Mouse (Mus musculus) activated CD4-positive, CD25-positive, alpha-beta regulatory T cell, adult 4 months (primary cell): ENCODE data around the gene Uqcc2. TPM values are rescaled to one million over a fixed set of nuclear protein-coding genes. Genes with fewer than 3 reads are reported as not detected.

Experiments
- ATAC-seq: one replicate; pipeline ENCODE4 v1.8.0; 2017
- polyA plus RNA-seq, 2 experiments: library from polyadenylated mRNA; unstranded; fragments of 100-300 nt; shearing (Covaris generic); gene quantifications; one replicate each; pipeline ENCODE4 v1.2.1; 2017

Gene Uqcc2
- polyA plus RNA-seq, 2 experiments from 2014 or later: 133 to 145 TPM

DNA sequence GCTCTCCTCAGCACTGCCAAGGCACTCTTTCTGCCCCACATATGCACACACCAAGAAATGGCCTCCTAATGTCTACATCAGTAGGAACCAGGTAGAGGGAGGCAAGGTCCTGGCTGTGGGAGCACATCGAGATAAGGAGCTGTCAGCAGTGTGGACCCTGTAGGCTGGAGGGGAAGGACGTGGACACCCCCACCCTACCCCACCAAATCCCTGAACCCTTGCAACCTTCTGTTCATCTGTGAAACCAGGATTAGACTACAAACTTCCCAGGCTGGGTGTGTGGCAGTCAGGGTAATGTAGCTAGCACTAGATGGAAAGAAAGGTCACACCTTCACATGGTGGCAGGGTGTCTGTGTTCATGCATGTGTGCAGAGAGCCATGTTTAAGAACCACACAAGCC lies 10.6 kb downstream of the Uqcc2 start:
- ATAC-seq: no peak

DNA sequence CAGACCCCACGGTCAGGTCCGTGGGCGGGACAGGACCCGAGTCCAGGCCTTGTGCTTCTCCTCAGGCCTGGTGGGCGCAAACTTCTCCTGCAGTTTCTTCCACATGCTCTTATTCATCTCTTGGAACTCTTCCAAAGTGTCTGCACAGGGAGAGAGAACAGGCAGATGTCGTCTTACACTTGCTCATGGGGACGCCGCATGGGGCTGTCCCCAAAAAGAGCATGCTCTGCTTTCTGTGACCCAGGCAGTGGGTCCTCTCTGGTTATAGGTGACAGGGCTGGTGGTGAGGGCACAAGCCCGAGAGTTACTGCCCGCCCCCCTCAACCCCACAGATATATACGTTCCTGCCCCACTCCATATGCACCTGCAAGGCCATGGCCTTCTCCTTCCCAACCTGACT lies 11.0 kb downstream of the Uqcc2 start:
- no peak for ATAC-seq

DNA sequence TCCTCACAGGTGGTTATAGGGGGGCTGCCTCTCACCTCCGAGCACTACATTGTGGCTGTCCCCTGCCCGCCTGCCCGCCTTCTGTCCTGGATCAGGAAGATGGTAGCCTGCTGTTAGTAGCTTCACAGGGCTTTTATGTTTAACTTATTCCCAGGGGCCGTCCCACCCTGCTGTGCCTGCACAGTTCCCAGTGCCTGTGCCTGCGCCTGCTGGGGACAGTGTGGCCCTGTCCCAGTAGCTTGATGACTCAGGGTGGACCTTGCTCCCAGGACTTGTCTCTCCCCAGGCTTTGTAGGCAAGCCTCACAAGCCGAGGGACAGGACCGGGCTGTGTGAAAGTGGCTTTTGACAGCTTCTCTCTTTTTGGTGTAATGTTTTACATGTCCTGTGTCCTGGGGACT lies 11.9 kb downstream of the Uqcc2 start:
- ATAC-seq: no peak

DNA sequence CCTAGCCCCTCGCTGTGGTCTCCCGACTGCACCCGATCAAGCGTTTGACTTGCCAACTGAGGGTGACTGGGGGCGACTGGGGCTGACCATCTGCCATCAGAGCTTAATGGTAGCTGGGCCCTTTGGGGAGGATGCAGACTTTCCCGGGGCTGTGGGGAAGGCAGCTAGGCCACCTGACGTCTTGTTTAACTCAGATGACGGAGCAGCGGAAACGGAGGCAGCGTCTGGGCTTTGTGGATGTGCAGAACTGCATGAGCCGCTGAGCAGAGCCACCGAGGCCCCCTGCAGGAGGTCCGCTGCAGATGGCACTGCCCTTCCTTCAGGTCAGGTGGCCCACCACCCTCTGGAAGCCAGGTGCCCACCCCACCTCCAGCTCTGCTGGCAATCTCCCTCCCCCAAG lies 12.4 kb downstream of the Uqcc2 start:
- no peak for ATAC-seq

DNA sequence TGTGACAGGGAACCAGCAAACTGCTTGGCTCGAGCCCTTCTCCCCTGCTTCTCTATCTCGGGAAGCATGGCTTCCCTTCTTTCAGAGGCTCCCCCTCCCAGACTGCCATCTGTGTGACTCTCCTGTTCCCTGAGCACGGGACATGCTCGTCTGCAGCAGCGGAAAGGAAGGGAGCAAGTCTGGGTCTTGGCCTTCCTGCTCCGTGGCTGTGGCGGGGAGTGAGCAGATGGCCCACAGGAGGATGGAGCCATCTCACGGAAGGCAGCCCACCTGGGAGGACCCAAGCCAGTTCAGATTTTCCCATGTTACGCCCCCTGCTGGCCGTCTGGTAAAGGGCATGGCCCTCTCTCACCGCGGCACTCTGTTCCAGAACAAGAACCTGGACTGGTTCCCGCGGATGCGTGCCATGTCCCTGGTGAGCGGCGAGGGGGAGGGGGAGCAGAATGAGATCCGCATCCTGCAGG lies 13.1 kb downstream of the Uqcc2 start:
- no peak for ATAC-seq

DNA sequence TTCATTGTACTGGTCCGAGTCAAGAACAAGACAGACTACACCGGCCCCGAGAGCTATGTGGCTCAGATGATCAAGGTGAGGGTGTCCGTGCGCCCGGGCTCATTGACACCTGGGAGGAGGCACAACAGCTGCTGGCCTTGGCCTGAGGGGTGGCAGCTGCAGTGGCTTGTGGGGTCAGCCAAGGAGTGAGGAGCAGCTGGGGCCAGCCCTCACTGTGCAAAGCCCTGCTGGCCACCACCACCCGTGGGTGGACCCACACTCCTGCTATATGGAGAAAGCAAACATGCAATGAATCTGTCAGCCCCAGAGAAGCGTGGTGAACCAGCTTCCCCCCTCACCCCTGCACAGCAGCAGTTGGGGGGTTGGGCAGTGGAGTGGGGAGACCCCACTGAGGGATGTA lies 13.8 kb downstream of the Uqcc2 start:
- ATAC-seq: no peak

DNA sequence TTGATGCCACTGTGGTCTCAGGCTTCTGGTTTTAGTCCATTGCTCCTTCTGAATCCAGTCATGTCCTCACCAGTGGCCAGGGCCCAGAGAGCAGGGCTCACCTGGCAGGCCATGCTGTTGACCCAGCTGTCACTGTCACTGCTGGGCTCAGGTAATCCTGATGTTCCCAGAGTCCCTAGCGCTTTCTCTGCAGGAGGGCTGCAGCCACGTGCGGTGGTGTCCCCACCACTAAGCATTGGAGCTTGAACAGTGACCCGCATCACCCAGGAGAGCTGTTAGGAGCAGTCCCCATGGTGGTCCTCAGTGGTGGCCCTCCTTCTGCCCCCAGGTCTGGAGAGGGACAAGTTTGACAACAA lies 14.2 kb downstream of the Uqcc2 start:
- no peak for ATAC-seq

DNA sequence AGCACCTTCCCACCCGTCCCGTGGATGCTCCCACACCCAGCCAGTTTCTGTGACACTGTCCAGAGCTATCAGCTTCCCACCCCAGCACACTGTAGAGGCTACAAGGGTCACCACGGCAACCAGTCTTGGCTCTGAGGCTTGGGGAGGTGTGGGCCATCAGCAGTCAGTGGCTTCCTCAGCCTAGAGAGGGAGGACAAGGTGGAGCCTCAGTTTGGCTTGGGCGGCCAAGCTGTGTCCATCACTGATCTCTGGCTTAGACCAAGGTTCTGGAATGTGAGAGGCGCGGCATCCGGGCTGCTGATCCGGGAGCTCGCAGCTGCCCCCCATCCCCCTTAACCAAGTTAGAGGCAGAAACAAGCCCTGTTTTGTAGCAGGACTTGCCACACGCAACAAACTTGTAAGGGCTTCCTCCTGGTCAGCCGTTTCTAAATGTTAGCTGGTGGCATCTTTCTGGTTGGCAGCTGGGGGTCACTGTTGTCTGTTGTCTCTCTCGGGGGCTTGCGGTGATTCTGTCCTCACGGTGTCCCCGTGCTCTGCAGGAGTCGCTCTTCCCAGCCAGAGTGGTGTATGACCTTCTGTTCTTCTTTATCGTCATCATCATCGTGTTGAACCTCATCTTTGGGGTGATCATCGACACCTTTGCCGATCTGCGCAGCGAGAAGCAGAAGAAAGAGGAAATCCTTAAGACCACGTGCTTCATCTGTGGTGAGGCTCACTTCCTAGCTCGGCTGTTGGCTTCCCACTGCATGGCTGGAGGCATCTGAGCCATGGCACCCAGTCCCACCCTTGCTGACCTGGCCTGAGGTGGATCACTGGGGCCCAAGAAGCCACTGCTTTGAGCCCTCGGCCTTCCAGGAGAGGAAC lies 14.8 kb downstream of the Uqcc2 start:
- no peak for ATAC-seq

DNA sequence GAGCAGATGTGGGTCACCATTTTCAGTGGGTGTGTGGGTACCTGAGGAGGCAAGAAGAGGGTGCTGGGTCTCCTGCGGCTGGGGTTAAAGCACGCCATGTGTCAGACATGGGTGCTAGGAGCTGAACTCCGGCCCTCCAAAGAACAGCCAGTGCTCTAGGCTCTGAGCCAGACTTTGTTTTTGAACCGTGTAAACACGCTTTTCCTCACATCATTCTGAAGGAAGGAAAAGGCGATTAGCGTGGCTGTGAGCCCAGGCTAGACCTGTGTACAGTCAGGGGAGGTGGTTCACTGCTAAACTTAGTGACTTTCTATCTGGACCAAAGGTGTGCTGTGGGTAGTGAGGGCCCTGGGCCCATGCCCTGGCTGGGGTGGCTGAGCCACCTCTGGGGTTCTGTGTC lies 23.6 kb downstream of the Uqcc2 start:
- ATAC-seq: no peak

DNA sequence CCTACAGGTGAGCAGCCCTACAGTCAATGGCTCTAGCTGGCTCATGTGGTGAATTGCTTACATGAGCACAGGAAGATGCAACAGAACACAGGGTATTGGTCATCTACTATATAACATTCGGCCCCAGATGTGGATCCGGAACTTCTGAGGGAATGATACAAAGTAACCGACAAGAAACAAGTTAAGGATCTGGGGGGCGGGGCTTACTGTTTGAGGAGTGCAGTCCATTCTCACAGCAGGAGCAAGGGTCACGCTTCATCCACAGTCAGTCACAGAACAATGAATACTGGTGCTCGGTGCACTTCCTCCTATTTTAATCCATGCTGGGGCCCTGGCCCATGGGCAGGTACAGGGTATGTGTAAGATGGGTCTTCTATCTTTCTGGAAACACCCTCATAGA lies 25.8 kb downstream of the Uqcc2 start:
- no peak for ATAC-seq

DNA sequence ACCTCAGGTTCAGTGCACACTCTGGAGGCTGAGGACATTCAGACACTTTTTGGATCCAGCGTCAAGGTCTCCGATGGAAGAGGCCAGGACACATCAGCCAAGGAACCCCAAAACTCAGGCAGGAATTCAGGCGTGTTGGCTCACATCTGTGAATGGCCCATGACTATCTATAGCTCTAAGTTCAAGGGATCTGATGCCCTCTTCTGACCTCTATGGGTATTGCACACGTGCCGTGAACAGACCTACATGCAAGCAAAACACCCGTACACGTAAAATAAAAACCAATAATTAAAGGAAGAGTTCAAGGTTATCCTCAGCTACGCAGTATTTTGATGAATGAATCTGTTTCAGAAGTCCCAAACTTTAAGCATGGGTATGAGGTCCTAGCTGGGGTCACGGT lies 27.0 kb downstream of the Uqcc2 start:
- no peak for ATAC-seq

DNA sequence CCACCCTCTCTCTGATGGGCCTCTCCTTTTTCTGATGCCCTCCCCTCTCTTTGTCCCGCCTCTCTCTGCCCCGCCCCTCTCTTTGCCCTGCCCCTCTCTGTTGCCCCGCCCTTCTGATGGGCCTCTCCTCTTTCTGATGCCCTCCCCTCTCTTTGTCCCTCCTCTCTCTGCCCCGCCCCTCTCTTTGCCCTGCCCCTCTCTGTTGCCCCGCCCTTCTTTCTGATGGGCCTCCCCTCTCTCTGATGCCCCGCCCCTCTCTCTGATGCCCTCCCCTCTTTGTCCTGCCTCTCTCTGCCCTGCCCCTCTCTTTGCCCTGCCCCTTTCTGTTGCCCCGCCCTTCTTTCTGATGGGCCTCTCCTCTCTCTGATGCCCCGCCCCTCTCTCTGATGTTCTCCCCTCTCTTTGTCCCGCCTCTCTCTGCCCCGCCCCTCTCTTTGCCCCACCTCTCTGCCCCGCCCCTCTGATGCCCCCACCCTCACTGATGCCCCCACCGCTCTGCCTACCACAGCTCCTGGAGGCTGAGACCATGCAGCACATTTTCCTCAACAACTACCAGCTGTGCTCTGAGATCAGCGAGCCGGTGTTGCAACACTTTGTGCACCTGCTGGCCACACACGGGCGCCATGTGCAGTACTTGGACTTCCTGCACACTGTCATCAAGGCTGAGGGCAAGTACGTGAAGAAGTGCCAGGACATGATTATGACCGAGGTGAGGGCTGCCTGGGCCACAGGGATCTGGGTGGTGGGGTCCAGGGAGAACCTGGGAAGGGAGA lies 27.8 kb downstream of the Uqcc2 start:
- ATAC-seq: no peak

DNA sequence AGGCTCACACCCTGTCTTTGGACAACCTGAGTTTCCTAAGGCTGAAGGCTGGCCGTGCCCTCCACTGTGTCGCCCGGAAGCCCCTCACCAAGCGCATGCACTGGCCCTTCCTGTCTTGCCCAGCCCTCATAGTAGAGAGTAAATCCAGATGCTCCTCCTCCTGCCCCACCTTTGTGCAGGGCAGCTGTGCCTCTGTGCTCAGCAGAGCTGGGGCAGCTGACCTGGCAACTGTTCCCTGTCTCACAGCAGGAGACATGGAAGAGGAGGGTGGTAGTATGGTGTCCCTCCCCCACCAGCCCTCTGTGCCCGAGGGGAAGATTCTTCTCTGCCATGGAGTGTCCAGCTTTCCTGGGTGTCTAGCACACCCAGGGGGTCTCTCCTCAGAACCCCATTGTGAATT lies 32.0 kb downstream of the Uqcc2 start:
- ATAC-seq: no peak

DNA sequence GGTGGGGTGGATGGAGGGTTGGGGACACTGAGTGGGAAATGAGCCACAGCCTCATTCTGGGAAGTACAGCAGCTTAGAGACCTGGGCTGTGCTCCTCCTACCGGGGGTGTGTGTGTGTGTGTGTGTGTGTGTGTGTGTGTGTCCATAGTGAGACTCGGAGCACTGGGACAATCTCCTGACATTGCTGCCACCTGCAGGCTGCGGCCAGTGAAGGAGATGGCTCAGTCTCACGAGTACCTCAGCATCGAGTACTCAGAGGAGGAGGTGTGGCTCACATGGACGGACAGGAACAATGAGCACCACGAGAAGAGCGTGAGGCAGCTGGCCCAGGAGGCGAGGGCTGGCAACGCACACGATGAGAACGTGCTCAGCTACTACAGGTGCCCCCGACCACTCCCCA lies 38.0 kb downstream of the Uqcc2 start:
- ATAC-seq: no peak

DNA sequence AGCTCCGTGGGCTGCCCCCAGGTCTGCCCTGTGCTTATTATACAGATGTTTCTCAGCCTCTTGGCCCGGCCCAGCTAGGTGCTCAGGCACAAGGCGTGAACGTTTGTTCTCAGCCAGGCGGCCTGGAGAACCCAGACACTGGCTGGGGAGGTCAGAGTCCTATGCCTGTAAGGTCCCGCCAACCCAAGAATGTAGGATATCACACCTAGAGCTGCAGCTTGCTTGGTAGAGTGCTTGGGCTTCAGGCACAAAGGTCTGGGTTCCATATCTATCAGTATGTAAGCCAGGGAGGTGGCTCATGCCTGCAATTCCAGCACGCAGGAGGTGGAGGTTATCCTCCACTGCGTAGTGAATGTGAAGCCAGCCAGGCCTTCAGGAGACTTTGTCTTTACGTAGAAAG lies 43.6 kb downstream of the Uqcc2 start:
- no peak for ATAC-seq

DNA sequence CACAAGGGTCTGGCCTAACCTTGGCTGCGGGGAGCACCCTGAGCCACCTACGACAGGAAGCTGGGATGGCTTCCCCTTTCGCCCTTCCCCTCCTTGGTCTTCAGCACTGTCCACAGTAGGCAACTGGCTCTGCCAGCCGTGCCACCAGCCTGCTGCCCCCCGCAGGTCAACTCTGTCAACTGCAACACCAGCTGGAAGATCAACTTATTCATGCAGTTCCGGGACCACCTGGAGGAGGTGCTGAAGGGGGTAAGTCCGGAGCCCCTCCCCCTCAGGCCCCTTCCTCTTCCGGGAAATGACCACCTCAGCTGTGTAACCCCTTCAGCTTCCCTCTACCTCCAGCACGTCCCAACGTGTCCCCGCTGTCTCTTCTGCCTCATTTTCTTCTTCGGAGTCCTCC lies 46.3 kb downstream of the Uqcc2 start:
- no peak for ATAC-seq

DNA sequence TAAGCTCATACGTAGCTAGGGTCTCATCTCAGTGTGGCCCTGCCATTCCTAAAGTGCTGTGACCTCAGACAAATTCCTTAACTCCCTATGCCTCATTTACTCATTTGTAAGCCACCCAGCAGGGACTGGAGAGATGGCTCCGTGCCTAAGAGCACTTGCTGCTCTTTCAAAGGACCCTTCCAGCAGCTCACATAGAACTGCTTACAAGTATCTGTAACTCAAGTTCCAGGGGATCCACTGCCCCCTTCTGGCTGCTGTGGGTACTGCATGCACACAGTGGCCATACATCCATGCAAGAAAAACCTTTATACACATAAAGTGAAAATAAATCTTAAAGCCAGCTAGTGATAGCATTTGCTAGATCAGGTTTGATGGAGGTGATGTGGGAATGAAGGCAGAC lies 48.0 kb downstream of the Uqcc2 start:
- ATAC-seq: no peak

DNA sequence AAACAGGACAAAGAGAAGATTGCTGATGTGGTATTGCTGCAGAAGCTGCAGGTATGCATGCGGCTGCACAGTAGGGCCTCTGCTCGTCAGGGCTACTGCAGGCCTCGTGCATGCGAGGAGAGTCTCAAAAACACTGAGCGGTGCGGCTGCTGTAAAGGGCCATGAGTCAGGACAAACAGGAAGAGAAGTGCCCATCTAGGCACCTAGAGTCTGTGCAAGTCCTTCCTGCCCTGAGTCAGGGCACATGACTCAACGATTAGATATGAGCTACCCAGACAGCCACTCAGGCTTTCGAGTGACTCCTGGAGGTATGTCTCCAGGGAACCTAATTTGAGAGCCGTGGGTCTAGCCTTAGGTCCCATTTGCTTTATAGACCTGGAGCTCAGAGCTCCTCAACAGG lies 50.1 kb downstream of the Uqcc2 start:
- ATAC-seq: no peak

DNA sequence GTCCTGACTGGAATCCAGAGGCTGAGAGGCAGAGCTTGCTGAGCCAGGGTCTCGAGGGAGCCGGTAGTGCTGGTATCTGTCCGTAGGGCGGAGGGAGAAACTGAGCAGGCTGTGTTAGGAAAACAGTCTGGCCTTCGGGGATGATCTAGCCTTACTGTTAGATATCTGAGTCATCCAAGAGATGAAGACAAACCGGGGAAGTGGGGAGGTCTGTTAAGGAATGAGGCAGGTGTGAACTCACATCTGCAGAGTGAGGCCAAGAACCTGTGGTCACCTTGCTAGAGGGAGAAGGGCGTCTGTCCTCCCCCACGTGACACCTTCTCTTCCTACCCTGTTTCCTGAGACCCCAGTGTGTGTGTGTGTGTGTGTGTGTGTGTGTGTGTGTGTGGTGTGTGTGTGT lies 50.9 kb downstream of the Uqcc2 start:
- ATAC-seq: no peak

DNA sequence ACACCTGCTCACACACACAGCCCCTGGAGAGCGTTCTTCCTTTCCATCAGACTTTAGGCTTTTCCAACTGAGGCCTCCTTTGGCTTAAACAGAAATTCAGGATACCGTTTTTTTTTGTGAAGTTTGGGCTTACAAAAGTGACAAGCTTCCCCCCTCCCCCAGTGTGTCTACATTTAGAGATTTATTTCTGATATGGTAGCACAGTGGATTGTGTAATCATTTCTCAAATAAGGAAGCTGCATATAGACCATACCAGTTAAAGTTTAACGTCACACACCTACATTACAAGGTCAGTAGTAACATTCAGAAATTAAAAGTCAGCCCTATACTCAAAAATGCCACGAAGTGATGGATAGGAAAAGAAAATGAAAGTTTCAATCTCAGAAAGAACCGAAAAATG lies 51.8 kb downstream of the Uqcc2 start:
- ATAC-seq: no peak

DNA sequence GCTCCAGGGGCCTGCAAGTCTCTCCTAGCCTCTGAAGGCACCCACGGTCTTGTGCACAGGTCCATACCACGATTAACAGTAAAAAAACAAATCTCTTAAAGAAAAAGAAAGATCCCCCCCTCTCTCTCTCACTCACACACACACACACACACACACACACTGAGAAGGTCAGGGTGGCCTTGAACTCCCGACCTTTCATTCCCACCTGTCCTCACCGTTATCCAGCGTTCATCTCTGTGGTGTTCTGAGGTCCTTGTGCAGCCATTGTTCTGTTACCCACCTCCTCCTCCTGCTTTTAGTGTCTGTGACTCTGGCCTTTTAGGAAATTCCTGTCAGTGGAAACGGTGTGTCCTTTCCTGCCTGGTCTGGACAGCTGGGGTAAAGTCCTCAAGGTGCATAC lies 55.2 kb downstream of the Uqcc2 start:
- ATAC-seq: no peak

DNA sequence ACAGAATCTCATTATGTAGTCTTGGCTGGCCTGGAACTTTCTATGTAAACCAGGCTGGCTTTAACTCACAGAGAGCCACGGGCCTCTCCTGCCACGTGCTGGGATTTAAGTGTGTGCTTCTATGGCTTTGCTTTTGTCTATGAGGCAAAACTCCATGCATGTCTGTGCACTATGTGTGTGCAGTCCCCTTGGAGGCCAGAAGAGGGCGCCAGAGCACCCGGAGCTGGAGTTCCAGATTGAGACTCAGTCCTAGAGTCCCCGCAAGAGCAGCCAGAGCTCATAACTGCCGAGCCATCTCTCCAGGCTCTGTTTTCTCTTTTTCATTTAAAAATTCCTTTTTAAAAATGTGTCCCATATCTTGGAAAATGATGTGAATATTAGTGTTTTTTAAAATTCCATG lies 55.8 kb downstream of the Uqcc2 start:
- no peak for ATAC-seq

DNA sequence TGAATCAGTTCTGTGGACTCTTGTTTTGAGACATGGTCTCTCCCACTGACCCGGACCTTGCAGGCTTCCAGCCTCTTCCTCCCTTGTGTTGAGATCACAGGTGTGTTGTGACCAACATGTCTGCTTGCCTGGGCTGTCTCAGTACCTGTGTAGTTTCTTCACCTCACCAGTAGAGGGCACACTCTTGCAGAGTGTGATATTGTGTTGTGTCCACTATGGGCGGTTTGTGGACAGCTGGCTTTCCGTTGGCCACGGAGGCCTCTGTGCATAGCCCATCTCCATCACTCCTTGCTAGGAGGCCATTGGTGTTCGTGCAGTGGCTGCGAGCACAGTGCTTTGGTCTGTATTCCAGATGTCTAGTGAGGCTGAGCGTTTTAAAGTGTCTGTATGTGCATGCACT lies 56.6 kb downstream of the Uqcc2 start:
- ATAC-seq: no peak
